Comparison of ENCODE assay signal across 9 mouse cellular contexts in genomic region chr10:42591185-42591992, GRCm38 (mm10). TPM values are rescaled to one million over a fixed set of nuclear protein-coding genes. Genes with fewer than 3 reads are reported as not detected.
DNase-seq lines count a peak whose midpoint lies in the region; ATAC-seq lines count a peak whose summit lies in the region.
"Had no signal": no experiment of that assay in that cellular context is flagged by ENCODE, and none has a peak within 500 bp of the region (broad histone marks: within the 10 kb centered on the region; RNA-seq: fewer than 3 reads in every experiment).

No protein-coding gene starts in this region.

- ATAC-seq in lung, embryonic 15.5 days (ENCODE audit: borderline replicate concordance, extremely low read depth, low FRiP score, low TSS enrichment), result no peak
- 0 out of 2 replicates have a peak, but pooled peaks have one; percentile 31 for ATAC-seq in embryonic facial prominence, embryonic 14.5 days (ENCODE audit: low read depth)
- ATAC-seq in limb, embryonic 13.5 days (ENCODE audit: low FRiP score, low read depth), result no peak

- H3K9me3 ChIP-seq in lung, embryonic 15.5 days, result no peaks in the 10 kb centered on the region
- H3K9me3 ChIP-seq in embryonic facial prominence, embryonic 14.5 days (ENCODE audit: control insufficient read depth, low read length), result no peaks in the 10 kb centered on the region
- H3K9me3 ChIP-seq in limb, embryonic 13.5 days, result no peaks in the 10 kb centered on the region

- no peaks in the 10 kb centered on the region for H3K36me3 ChIP-seq in lung, embryonic 15.5 days
- no peaks in the 10 kb centered on the region for H3K36me3 ChIP-seq in embryonic facial prominence, embryonic 14.5 days (ENCODE audit: control insufficient read depth, insufficient read depth, low read length)
- no peaks in the 10 kb centered on the region for H3K36me3 ChIP-seq in limb, embryonic 13.5 days

- peak overlapping the region; percentile 22 for H3K4me3 ChIP-seq in lung, embryonic 15.5 days
- peak overlapping the region; percentile 30 for H3K4me3 ChIP-seq in embryonic facial prominence, embryonic 14.5 days (ENCODE audit: low read depth, low read length)
- H3K4me3 ChIP-seq in limb, embryonic 13.5 days, result peak overlapping the region; percentile 37
- H3K4me3 ChIP-seq: heart, adult 2 months had no signal

- peaks cover 97% of the 10 kb centered on the region for H3K27me3 ChIP-seq in lung, embryonic 15.5 days
- peaks cover 95% of the 10 kb centered on the region for H3K27me3 ChIP-seq in embryonic facial prominence, embryonic 14.5 days (replicated peaks; ENCODE audit: control insufficient read depth, insufficient read depth, low read length)
- peaks cover 100% of the 10 kb centered on the region for H3K27me3 ChIP-seq in limb, embryonic 13.5 days

- no peak for DNase-seq in lung, postnatal 14 days
- peak; percentile 51 for DNase-seq in embryonic facial prominence, embryonic 14.5 days (ENCODE audit: low spot score)
- DNase-seq in retina, postnatal 1 day, result peak; percentile 94
- DNase-seq in ovary, postnatal 36 days (ENCODE audit: low spot score), result no peak
- no peak for DNase-seq in layer of hippocampus, adult 8-10 months (ENCODE audit: low spot score in 2 of 2)
- no peak for DNase-seq in adrenal gland, postnatal 36 days

- peak overlapping the region; percentile 51 for H3K4me2 ChIP-seq in lung, embryonic 15.5 days
- H3K4me2 ChIP-seq in embryonic facial prominence, embryonic 14.5 days (ENCODE audit: low read depth, low read length), result peak overlapping the region; percentile 50
- H3K4me2 ChIP-seq in limb, embryonic 13.5 days (replicated peaks), result peak overlapping the region; percentile 60

- H3K27ac ChIP-seq in lung, embryonic 15.5 days, result no peak overlapping the region
- H3K27ac ChIP-seq in embryonic facial prominence, embryonic 14.5 days (replicated peaks; ENCODE audit: low read depth, low read length), result no peak overlapping the region
- H3K27ac ChIP-seq in limb, embryonic 13.5 days, result no peak overlapping the region
- H3K27ac ChIP-seq: heart, adult 2 months had no signal

- WGBS in lung, embryonic 15.5 days, result 1% methylated on average over 67 of the region's 67 CpGs
- under 1% methylated on average over 67 of the region's 67 CpGs for WGBS in embryonic facial prominence, embryonic 14.5 days
- under 1% methylated on average over 67 of the region's 67 CpGs for WGBS in limb, embryonic 13.5 days

- H3K4me1 ChIP-seq in lung, embryonic 15.5 days, result peaks cover 12% of the 10 kb centered on the region
- H3K4me1 ChIP-seq in embryonic facial prominence, embryonic 14.5 days (ENCODE audit: control insufficient read depth, insufficient read depth, low read length), result no peaks in the 10 kb centered on the region
- H3K4me1 ChIP-seq in limb, embryonic 13.5 days, result peaks cover 10% of the 10 kb centered on the region

- H3K9ac ChIP-seq in lung, embryonic 15.5 days, result no peak overlapping the region
- H3K9ac ChIP-seq in embryonic facial prominence, embryonic 14.5 days (ENCODE audit: low read depth, low read length), result no peak overlapping the region
- peak overlapping the region; percentile 25; the same call in 1 of the 2 replicates for H3K9ac ChIP-seq in limb, embryonic 13.5 days

RNA-seq across cellular contexts. Expression of gene Ostm1, which starts 7.8 kb away (rescaled TPM):
- polyA plus RNA-seq in lung, embryonic 15.5 days (2015; fragmentation: Nextera tagmentation; extraction: Ambion mirVana), result 12.4 and 13.8 TPM in 2 replicates
- 13.0 and 13.8 TPM in 2 replicates for polyA plus RNA-seq in embryonic facial prominence, embryonic 14.5 days (2014; fragmentation: Nextera tagmentation; extraction: Ambion mirVana)
- 7.3 and 7.6 TPM in 2 replicates for polyA plus RNA-seq in limb, embryonic 13.5 days (2015; fragmentation: Nextera tagmentation; extraction: Ambion mirVana)
- 10 to 100 TPM; 53.4 to 60.1 (median 55.3) TPM for total RNA-seq in layer of hippocampus, adult 8-10 months (2022)
- total RNA-seq in adrenal gland, postnatal 36 days (2021), result 10 to 100 TPM; 25.6 to 29.3 TPM

RNA-seq across cellular contexts. Expression of gene Nr2e1, which starts 8.0 kb away (rescaled TPM):
- not detected in 2 replicates for polyA plus RNA-seq in lung, embryonic 15.5 days (2015; fragmentation: Nextera tagmentation; extraction: Ambion mirVana)
- polyA plus RNA-seq in embryonic facial prominence, embryonic 14.5 days (2014; fragmentation: Nextera tagmentation; extraction: Ambion mirVana), result 1.4 and 1.8 TPM in 2 replicates
- polyA plus RNA-seq in limb, embryonic 13.5 days (2015; fragmentation: Nextera tagmentation; extraction: Ambion mirVana), result 0.18 TPM in 1 of 2 replicates, not detected in the other
- 10 to 100 TPM; 14.7 to 17.3 (median 16.0) TPM for total RNA-seq in layer of hippocampus, adult 8-10 months (2022)
- not detected for total RNA-seq in adrenal gland, postnatal 36 days (2021)
- total RNA-seq: heart, adult 2 months had no signal
- polyA plus RNA-seq: heart, adult 2 months had no signal

Comparison
In these comparisons a context has a peak if more than half of its experiments do, and no peak if none do; other contexts are left out.
1. DNase-seq: peak in embryonic facial prominence, embryonic 14.5 days (single experiment) and retina, postnatal 1 day (single experiment); none in lung, postnatal 14 days (single experiment), ovary, postnatal 36 days (single experiment), layer of hippocampus, adult 8-10 months (0 of 2) and adrenal gland, postnatal 36 days (0 of 2).
2. Peak in every context shown above with its lines, with median percentiles within 50 percentile points of each other: H3K4me2 ChIP-seq and H3K4me3 ChIP-seq.